Mouse (Mus musculus): Measurements from ENCODE around the gene Src. TPM values are rescaled to one million over a fixed set of nuclear protein-coding genes. Genes with fewer than 3 reads are reported as not detected.
A peak's percentile ranks its signal among the peaks of the same experiment; 100 is the strongest.

Gene Src
- total RNA-seq, 4 experiments from 2014 or later = 18.3 to 32.9 (median 24.8) TPM

DNA sequence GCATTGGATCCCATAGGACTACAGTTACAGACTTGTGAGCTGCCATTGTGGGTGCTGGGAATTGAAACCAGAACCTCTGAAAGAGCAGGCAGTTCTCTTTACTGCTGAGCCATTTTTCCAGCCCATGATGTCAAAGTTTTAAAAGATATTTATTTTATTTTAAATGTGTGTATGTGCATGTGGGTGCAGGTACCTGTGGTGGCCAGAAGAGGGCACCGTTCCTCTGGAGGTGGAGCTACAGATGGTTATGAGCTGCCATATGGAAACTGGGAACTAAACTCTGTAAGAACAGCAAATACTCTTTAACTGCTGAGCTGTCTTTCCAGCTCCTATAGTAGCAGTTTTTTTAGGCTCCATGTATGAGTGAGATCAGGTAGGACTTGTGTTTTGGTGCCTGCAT, 23.1 kb downstream of the Src start:
- DNase-seq = no peak

DNA sequence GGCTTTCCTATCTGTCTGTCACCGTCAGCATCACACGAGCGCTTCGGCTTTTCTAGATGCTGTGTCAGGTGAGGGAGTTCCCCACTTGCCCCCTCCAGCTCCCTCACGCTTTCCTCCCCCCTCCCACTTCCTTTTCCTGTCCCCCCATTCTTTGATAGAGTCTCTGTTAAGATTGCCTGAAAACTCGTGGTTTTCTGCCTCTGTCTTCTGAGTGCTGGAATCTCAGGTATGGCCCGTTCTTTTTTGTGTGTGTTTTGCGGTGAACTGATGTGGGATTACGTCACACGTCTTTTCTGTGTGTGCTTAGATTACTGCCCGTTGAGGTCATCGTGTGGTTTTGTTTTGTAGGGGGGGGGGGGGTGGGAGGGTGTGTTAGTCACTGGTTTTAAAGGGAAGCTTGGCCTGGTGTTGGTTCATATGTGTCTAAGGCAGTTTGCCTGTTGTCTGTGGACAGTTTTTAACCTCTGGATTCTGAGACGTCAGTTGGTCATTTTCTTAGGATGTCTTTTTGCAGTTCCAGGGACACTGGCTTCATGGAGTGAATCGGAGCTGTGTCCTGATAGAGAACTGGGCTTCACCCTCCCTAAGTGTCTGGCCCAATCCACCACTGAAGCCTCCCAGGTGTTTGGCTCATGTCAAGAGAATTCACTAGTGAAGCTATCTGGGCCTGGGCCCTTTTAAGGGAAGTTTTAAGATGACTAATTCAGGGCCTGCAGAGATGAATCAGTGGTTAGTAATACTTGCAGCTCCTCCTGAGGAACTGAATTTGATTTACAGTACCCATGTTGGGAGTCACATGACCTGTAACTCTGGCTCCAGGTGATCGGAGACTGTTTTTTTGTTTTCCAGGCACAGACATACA, 29.3 kb downstream of the Src start:
- no peak for DNase-seq

DNA sequence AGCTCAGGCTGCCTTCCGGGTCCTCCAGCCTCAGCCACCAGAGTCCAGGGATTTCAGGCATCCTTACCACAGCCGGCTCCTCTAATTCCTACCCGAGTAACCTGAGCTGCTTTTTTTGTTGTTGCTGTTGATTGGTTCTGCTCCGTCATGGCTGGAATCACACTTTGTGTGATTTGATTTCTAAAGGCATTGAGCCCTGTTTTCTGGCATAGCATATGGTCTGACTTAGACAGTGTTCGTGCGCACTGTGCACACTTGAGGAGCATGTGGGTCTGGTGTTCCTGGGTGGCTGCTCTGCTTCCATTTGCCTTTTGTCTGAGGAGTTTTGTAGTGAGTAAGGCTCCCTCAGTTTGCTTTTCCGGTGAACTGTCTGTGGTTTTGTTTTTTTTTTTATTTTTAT, 30.1 kb downstream of the Src start:
- no peak for DNase-seq

DNA sequence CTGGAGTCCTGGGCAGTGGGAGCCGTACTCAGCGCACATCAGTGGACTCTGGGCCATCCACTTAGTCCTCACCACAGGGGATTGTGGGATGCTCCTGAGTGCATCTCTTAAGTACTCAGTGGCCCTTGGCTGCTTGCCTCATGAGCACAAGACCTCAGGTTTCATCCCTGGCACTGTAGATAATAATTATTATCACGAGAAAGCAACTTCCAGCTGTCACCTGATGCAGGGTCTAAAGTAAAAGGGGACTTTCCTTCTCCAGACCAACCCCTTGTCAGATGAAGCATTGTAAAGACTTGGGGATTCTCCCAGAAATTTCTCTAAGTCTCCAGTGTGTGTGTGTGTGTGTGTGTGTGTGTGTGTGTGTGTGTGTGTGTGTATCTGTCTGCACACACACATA, 32.7 kb downstream of the Src start:
- DNase-seq = no peak

DNA sequence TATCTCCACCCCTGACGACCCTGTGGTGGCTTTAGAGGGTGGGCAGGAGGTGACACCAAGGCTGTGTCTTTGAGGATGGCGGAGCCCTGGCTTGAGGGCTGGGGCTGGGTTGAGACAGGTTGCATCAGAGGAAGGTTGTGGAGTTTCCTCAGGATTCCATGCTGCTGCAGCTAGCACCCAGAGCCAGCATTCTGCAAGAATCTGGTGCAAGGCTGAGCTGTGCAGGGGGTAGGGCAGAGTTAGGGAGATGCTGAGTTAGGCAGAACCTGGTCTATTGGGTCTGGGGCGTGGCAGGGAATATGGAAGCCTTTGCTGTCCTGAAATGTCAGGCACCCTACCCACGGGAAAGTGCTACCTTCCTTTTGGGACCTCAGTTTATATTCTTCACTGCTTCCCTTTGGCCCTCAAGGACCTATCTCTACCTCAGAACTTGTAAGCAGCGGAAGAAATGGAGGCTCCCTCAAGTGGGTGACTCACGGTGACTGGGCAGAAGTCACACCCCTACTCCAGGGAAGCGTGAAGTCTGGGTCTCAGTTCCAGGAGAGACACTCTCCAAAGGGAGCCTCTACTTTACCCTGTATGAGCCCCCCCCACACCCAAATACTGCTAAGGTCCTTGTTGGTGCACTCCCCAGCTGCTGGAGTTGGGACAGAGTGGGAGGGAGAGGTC, 33.3 kb downstream of the Src start:
- DNase-seq = no peak

DNA sequence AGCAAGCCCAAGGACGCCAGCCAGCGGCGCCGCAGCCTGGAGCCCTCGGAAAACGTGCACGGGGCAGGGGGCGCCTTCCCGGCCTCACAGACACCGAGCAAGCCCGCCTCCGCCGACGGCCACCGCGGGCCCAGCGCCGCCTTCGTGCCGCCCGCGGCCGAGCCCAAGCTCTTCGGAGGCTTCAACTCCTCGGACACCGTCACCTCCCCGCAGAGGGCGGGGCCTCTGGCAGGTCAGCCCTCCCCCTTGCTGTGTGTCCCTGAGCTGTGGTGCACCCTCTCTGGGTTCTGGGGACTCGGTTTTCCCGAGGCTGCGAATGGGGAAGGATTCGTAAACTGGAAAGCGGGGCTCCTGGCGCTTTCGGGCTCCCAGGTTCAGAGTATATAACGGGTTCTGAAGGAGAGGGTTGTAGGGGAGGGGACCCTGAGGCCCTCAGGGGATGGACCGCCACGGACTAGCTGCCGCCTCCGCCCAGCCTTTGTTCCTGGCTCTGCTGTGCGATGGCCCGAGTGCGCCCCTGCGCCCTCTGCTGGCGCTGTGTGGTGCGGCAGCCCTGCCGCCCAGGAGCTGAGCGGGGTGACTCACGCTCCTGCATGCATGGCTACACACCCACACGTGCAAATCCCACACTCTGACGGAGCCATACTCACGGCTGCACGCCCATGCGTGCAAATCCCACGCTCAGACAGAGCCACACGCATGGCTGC, 39.0 kb downstream of the Src start:
- DNase-seq = peak; percentile 85

DNA sequence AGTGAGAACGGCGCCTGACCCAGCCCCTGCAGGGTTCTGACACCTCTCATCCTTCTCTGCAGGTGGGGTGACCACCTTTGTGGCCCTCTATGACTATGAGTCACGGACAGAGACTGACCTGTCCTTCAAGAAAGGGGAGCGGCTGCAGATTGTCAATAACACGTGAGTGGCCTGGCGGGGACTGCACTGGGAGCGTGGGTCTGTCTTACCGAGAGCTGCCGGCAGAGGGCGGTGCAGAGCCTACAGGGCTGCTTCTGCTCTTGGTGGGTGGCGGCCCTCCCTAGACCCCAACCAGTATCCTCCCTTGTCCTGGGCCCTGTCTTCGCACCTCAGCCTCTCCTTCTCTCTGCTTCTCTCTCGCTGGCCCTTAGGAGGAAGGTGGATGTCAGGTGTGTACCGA, 40.2 kb downstream of the Src start:
- peak; percentile 37 for DNase-seq

DNA sequence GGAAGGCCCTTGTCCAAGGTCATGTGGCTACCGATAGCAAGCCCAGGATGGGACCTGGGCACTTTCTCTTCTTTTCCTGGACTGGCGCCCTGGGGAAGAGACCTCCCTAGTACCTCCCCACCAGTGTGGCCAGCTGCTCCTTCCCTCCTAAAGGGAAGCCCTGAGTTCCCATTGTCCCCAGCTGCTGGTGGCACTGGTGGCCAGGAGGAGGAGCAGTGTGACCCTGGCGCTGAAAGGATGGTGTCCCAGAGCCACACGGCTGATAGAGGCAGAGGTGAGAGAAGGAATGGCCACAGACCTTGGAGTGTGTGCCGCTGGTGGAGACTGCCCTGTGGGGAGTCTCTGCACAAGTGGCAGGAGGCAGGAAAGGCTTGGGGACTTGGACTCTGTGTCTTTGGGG, 41.5 kb downstream of the Src start:
- no peak for DNase-seq

DNA sequence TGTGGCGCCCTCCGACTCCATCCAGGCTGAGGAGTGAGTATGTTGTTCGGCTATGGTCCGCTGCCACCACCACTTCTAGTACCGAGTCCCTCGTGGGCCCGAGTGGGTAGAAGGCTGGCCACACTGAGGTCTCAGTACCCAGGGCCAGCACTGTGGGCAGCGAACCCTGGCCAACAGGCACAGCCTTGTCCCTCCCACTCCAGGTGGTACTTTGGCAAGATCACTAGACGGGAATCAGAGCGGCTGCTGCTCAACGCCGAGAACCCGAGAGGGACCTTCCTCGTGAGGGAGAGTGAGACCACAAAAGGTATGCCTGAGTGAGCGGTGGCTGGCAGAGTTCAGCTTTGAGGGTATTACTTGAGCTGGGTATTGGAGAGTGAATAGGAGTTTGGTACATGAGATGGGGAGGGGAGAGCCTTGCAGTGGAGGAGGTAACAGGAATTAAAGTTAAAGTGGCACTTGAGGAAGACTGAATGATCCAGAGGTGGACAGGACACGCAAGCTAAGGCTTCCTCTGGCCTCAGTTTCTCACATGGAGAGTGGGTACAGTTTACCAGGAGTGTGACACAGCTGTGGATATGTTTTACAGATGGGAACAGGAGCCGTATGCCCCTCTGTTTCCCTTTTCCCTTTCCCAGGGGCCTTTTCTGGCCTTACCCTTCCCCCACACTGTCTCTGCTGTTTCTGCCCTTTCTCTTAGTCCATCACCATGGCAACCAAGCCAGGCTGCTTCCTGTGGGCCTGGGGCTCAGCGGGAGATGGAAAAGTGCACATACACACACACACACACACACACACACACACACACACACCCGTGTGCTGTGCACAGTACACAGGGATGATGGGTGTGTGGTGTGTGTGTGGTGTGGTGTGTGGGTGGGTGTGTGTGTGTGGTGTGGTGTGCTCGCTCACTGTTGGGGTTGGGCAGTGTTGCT, 44.8 kb downstream of the Src start:
- no peak for DNase-seq

DNA sequence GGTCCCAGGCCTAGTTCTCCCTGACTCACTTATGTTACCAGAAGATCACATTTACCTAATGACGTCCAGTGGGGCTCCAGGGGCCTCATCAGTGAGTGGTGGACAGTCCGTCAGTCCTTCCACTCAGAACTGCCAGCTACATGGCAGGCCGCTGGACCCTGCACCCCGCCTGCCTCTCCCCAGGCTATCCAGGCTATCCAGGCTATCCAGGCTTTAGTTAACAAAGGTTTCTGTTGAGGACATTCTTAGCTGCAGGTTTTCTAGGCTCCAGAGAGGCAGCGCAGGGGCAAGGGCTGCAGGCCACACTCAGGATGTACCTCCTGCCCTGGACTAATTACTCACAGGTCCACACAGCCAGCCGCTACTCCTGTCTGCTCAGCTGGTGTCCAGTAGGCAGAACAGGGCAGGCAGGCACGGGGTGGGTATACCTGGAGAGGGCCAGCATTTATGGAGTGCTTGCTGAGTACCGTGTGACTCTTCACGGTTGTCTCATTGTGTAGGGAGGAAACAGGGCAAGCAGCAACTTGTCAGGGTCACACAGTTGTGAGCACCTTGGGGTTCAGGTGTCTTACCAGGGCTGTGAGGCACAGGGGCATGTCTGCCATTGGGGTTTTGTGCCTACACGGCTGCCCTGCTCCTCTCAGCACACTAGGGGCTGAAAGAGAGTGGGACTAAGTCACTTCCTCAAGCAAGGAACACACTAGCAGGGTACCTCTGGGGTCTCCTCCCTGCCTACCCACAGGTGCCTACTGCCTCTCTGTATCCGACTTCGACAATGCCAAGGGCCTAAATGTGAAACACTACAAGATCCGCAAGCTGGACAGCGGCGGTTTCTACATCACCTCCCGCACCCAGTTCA, 45.9 kb downstream of the Src start:
- no peak for DNase-seq

DNA sequence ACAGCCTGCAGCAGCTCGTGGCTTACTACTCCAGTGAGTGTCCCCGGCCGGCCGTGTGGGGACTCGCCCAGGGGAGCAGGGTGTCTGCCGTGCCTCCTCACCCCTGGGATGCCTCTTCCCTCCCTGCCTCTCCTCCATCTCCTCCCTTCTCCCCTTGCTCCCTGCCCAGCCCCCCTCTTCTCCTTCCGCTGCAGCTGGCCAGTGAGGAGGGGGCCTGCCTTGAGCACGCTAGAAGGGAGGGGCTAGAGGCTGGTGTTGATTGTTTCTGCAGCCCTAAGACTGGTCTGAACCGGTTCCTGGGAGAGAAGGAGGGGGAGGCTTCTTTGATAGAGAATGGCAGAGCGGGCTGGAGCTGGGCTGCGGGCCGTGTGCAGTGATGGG, 46.5 kb downstream of the Src start:
- no peak for DNase-seq

DNA sequence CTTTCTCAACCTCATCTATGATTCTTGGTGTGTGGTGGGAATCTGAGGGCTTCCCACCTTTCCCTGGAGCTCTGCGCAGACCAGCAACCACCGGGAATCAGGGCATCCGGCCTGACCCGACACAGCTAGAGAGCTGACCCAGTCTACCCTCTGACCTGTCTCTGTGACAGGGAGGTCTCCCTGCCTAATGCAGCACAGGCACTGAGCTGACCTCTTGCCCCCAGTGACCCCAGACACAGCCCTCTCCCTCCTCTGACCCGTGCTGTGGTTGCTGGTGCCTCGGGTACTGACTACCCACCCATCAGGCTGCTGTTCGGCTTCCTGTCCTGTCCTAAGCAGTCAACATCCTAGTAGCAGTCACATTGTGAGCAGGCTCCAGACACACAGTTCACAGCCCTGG, 48.6 kb downstream of the Src start:
- no peak for DNase-seq

DNA sequence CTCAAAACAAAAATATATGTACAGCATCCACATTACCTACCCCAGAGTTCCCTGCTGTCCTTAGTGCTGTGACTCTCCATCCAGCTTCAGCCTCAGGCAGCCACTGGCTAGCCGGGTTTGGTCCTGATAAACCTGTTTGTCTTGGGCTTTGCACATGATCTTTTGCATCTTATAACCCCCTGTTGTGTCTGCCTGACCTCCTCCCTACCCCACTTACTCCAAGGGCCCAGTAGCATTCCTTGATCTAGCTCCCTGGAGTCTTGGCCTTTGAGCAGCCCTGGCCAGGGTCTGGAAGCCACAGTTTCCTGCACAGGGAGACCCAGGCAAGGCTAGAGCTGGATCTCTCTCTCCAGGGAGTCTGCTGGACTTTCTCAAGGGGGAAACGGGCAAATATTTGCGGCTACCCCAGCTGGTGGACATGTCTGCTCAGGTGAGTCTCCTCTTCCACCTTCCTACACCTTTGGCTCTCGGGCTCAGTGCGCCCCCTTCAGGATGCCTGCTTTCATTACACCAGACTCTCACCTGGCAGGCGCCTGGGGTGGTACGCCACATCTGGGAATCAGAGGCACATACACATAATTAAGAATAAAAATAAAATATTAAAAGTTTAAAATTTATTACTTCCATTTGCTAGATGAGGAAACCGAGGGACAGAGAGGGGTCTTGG, 50.0 kb downstream of the Src start:
- no peak for DNase-seq

DNA sequence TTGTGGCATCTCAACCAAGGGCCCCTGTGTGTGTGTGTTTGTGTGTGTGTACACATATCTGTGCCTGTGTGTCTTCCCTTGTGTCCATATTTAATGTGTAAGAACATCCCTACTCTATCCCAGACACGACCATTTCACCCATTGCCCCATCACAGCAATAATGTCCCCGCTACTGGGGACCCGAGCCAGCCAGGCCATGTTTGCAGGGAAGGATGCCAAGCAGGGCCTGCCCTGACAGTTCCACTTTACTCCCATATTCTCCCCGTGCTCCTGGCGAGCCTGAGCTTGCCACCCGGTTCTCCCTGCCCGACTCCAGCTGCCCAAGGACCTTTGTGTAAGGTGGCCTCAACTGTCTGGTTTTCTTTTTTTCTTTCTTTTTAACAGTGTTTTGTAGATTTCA, 53.0 kb downstream of the Src start:
- no peak for DNase-seq

DNA sequence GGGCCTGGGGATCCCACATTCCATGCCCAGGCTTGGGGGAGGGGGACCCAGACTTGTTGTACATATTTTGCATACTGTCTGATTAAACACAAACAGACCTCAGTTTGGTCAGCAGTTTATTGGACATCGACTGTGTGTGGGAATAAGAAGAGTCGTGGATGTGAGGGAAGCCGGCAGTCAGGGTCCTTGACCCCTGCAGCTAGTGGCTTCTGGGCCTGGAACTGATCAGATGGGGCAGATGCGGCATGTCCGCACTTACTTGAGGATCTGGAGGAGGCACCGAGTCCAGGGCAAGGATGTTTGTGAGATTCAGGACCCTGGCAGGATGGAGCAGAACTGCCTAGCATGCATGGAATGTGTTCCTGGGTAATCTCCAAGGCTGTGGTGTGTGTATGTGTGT, 53.5 kb downstream of the Src start:
- no peak for DNase-seq

DNA sequence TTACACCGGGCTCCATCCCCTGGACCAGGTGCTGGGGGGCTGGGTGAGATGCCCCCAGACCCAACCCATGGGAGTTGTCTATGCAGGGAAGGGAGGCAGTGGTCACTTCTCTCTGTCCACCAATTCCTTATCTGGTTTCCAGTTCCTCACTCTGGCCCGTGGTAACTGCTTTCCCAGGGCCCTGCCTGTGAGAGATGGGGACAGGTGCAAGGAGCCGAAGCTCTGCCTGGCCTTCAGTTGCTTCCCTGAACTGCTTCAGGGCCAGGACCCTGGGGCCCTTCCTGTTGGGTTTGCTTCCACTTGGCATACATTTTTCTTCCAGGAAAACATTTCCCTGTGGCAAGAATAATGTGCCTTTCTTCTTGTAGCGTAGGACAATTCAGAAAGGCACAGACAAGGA, 54.2 kb downstream of the Src start:
- no peak for DNase-seq

DNA sequence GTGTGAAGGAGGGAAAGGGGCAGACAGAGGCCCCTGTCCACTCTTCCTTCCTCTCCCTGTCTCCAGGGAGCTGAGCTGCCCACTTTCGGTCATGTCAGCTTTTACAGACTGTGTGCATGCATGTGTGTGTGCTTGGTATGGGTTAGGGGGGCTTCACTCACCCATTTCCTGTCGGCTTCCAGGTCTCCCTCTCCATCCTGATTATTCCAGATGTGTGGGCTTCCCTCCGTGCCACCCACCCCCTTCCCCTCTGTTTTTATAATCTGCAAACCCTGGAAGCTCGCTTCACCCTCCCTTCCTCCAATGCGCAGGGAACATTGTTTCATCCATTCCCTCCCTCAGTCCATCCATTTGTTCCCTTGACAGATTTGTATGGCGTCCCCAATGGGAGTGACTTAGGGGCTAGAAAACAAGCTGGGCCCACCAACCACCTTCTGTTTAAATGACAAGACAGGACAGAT, 56.1 kb downstream of the Src start:
- DNase-seq = no peak

DNA sequence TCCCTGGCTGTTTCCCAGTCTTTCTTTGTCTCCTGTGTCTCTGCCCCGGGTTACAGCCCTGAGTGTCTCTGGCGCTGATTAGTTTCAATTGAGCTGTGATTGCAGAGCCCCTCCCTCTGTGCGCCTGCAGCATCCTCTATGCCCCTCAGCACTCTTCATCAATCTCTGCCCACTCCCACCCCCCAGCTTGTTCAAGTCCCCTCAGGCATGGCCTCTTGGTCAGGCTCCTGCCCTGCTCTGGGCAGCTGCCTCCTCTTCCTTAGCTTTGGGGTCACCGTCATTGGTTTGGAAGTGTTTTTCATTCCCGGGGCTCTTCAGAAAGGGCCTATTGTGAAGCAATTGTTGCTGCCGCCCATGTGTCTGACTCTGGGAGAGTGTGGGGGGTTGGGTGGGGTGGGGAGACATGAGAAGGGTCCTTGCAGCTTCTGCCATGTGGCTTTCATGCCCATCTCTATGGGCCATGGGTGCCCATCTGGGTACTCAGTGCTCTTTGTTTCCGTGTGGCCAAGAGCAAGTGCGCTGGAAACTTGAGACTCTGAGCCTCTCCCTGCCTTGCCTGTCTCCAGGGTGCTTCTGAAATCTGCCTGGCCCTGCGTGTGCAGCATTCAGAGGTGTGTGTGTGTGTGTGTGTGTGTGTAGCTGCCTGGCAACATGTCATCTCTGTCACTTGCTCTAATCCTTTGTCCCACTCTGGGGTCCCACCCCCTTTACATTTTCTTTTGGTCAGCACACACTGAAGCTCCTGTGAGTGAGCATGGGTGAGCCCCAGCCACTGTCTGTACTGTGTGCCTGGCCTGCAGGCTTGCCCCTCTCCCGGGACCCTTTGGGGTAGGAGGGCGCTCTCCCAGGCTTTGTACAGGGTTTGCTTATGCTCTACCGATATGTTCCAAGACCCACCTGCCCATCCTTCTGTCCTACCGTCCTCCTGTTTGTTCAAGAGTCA, 57.5 kb downstream of the Src start:
- DNase-seq = no peak

DNA sequence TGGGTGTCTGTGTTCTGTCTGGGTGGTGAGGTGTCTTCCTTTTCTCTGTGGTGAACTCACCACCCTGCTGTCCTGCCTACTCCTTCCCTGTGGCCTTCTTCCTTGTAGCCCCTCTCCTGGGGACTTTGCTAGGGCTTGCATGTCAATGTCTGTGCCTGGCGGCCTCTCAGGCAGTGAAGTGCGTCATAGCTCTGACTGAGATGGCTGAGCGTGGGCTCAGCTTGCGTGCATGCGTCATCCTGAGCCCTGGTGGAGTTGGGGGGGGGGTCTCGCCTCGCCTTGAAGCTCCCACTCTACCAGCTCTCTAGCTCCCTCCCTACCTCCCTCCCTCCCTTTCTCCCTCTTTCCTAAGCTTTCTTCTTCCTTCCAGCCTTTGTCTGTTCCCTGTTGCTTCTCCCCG, 60.4 kb downstream of the Src start:
- DNase-seq = no peak

Data from adrenal gland, adult 8-10 months (tissue).